Mouse (Mus musculus) olfactory bulb, adult 2 months (tissue): ENCODE measurements around the gene Plppr3. TPM values are rescaled to one million over a fixed set of nuclear protein-coding genes. Genes with fewer than 3 reads are reported as not detected.

Experiments
- H3K27ac ChIP-seq: fragments of 200-500 bp; 2 replicates; pipeline ENCODE4 v1.5.1; 2012; ENCODE audit warnings: low read depth, low read length; ENCODE audit not compliant: insufficient read depth
- H3K4me1 ChIP-seq: fragments of 200-500 bp; 2 replicates; pipeline ENCODE4 v1.6.1; 2012; ENCODE audit warnings: low read length; ENCODE audit not compliant: control insufficient read depth, insufficient read depth
- H3K4me3 ChIP-seq: fragments of 200-500 bp; 2 replicates; pipeline ENCODE4 v1.5.1; 2012; ENCODE audit warnings: mild to moderate bottlenecking, low read depth, low read length, moderate library complexity; ENCODE audit not compliant: insufficient read depth
- CTCF ChIP-seq: fragments of 200-500 bp; IDR thresholded peaks from 2 replicates; pipeline ENCODE4 v1.5.1; 2012; ENCODE audit warnings: low read depth, mild to moderate bottlenecking, low read length, moderate library complexity; ENCODE audit not compliant: insufficient read depth
- POLR2A ChIP-seq: fragments of 200-500 bp; IDR thresholded peaks from 2 replicates; pipeline ENCODE4 v1.6.1; 2012; ENCODE audit warnings: mild to moderate bottlenecking, low read depth, low read length, moderate library complexity; ENCODE audit not compliant: insufficient read depth
- whole genome bisulfite sequencing: fragments of 180-500 bp; shearing (Covaris S2); methylation state at CpG from one replicate; pipeline ENCODE4 v1.1.7; 2018; 5-methylcytosine and 5-hydroxymethylcytosine counted together
- polyA plus RNA-seq: library from polyadenylated mRNA; stranded (reverse); fragments of >200 nt; gene quantifications from 2 replicates; pipeline ENCODE4 v1.2.4, GENCODE M21; 2012; ENCODE audit warnings: low replicate concordance; ENCODE audit not compliant: missing spikeins, insufficient read depth, insufficient read length

The Plppr3 gene
- polyA plus RNA-seq, 1 experiment, result not detected

DNA sequence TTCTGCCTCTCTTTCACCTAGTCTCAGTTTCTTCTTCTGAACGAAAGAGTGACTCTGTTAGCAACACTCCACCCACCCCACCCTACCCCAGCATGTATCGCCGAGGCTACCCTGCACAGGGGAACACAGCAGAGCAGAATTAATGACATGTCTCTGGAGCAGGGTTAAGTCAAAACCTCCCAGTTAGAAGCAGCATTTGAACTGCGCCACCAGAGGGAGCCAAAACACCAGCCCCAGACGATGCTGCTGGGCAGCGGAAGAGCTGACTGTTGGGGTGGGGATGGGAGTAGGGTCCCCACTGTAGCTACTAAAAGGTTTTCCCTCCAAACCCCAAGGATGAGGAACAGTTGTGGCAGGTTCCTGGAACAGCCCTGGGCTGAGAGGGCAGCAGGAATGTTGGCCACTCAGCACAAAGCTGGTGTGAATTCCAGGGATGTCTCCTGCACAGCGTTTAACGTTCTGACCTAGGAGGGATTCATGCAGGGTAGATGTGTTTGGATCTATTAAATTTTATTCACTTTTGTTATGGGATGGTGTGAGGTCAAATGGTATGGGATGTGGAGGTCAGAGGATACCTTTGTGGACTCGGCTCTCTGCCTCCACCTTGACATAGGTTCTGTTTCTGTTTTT is 39.5 kb downstream of the Plppr3 start:
- H3K4me3 ChIP-seq, result no peak overlapping the region
- peaks cover 2% of the 10 kb centered on the region; the same call in 1 of the 2 replicates for H3K4me1 ChIP-seq
- WGBS, result 19% methylated on average over 9 of the region's 9 CpGs
- no peak overlapping the region for H3K27ac ChIP-seq
- TF ChIP-seq CTCF (peak; percentile 92), POLR2A (no peak)

DNA sequence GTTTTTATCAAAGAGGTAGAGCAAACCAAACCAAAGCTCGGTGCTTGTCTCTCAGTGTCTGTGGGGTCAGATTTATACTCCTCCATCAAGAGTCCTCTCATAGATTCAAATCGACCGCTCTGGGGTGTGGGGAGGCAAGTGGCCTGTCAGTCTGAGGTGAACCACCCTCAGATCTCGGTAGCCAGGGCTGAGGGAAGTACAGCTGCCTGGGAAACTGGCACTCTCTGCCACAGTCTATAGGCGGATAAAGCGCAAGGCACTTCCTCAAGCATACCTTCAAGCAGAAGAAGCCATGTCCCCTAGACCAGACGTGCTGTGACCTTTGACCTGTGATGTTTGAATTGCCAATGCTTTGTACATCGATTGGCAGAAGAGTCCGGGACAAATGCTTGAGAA is 41.6 kb downstream of the Plppr3 start:
- Histone ChIP-seq H3K4me1 (peaks cover 2% of the 10 kb centered on the region; the same call in 1 of the 2 replicates), H3K4me3 (no peak overlapping the region), H3K27ac (no peak overlapping the region)
- WGBS, result 86% methylated on average over 9 of the region's 9 CpGs
- TF ChIP-seq POLR2A (no peak), CTCF (no peak)

DNA sequence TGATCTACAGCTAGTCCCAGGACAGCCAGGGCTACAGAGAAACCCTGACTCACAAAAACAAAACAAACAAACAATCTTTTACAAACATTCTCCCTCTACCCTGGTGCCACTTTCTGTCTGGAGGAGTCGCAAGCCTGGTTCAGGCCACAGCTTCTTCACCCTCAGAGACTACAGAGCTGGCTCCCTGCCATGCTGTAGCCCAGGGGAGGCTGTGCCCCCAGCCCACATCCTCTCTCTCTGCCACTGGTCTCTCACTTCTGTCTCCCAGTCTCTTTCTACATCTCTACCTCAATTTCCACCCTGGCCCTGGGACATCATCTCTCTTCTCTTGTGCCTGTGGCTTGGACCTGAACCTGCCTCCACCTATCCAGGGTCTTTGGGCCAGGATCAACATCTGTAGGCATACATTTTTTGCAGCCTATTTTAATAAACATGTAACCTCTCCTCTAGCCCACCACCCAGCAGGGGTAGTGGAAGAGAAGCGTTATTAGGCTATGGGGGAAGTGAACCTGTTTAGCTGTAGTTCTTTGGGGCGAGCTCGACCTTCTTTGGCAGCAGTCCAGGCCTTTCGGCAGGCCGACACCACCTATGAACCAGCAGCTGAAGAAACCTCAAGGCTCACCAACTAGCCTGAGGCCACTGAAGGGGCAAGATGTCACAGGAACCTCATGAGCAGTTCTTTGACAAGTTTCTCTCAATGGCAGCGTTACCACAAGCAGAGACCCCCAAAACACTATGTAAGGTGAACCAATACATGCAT is 42.2 kb downstream of the Plppr3 start:
- 72% methylated on average over 7 of the region's 7 CpGs for WGBS
- Histone ChIP-seq H3K4me3 (no peak overlapping the region), H3K27ac (no peak overlapping the region), H3K4me1 (peaks cover 2% of the 10 kb centered on the region; the same call in 1 of the 2 replicates)
- TF ChIP-seq POLR2A, result no peak
- TF ChIP-seq CTCF, result no peak

DNA sequence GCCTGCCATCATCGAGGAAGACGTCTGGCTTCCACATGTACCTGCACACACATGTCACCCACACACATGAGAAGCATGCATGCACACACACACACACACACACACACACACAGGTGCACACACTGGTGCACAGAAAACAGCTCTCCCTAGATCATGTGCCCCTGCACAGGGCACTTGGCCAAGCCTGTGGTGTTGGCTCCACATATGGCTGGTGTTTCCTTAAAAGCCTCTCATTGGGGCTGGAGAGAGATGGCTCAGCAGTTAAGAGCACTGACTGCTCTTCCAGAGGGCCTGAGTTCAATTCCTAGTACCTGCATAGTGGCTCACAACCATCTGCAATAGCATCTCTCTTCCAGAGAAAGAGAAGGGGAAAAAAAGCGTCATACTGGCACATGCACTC is 42.9 kb downstream of the Plppr3 start:
- H3K4me3 ChIP-seq, result no peak overlapping the region
- TF ChIP-seq POLR2A (no peak), CTCF (no peak)
- WGBS, result 88% methylated on average over 3 of the region's 3 CpGs
- H3K27ac ChIP-seq, result no peak overlapping the region
- H3K4me1 ChIP-seq, result peaks cover 2% of the 10 kb centered on the region; the same call in 1 of the 2 replicates

DNA sequence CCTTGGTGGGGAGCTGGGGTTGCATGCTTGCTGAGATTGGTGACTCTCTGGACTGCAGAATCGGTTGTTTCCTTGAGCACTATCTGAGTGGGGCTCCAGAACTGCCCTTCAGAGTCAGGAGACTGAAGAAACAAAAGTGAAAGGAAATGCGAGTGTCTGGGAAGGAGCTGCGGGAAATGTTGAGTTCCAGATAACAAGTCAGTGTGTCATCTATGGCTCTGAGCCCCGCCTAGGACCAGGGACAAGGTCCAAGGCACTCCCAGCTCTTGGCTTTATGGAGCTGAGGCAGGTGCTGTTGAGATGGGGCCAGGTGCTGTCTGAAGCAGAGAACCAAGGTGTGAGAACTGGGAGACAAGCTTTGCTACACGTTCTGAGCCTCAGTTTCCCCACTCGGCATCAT is 50.0 kb downstream of the Plppr3 start:
- WGBS, result 69% methylated on average over 6 of the region's 6 CpGs
- no peak overlapping the region for H3K4me3 ChIP-seq
- 0 out of 2 replicates have a peak, but pooled peaks cover 4% of the 10 kb centered on the region for H3K4me1 ChIP-seq
- TF ChIP-seq CTCF (no peak), POLR2A (no peak)
- H3K27ac ChIP-seq, result no peak overlapping the region

DNA sequence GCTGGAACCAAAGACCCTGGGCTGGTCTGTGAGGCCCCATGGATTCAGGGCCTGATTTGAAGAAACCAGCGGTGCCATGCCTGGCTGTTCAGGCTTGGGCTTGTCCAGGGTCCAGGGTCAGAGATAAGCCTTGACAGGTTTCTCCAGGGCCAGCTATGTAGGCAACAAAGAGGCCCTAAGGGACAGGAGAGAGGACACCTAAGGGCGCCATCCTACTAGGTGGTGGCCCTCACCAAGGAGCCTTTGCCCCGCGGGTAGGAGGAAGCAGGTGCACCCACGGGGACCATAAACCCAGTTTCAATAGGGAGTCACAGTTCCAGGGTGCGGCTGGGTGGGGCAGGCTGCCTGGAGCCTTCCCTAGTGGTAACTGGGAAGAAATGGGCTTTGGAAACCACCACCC is 51.4 kb downstream of the Plppr3 start:
- Histone ChIP-seq H3K4me1 (0 out of 2 replicates have a peak, but pooled peaks cover 4% of the 10 kb centered on the region), H3K4me3 (no peak overlapping the region), H3K27ac (no peak overlapping the region; the same call in 1 of the 2 replicates)
- WGBS, result 74% methylated on average over 6 of the region's 6 CpGs
- TF ChIP-seq POLR2A (no peak), CTCF (no peak)

DNA sequence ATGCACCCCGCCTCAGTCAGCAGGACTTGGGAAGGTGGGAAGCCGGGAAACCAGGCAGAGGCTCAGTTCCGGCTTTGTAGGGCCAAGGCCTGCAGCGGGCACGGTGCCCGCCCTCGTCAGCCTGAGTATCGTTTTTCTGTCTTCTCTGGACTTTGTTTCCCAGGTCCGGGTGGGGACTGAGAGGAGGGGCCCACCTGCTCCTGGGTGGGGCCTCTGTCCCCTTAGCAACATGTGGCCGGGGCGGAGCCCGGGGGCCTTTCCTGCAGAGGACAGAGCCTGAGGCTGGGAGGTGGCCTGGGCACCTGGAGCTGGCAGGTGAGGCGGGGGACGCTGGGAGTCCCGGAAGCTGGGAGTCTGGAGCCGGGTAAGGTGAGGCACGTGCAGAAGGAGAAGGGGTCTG is 52.1 kb downstream of the Plppr3 start:
- TF ChIP-seq POLR2A, result no peak
- no peak for TF ChIP-seq CTCF
- Histone ChIP-seq H3K27ac (no peak overlapping the region), H3K4me3 (no peak overlapping the region), H3K4me1 (0 out of 2 replicates have a peak, but pooled peaks cover 4% of the 10 kb centered on the region)
- WGBS, result 37% methylated on average over 17 of the region's 17 CpGs

DNA sequence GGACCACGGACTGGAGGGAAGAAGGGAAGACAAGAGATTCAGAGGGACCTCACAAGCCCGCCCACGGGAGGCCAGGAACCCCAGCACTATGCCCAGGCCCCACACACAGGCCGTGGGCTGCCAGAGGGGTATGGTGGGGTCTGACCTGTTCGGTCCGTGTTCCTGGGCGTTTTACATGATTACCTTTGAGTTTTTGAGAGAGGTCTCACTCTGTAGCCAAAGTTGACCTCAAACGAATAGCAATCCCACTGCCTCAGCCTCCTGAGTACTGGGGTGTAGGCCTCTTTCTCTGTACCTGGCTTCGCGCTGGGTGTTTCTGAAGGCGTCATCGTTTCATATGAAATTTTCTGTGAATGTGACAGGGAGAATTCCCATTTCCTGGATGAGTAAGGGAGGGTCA is 52.7 kb downstream of the Plppr3 start:
- Histone ChIP-seq H3K4me3 (no peak overlapping the region), H3K4me1 (0 out of 2 replicates have a peak, but pooled peaks cover 4% of the 10 kb centered on the region), H3K27ac (no peak overlapping the region)
- WGBS, result 86% methylated on average over 12 of the region's 12 CpGs
- TF ChIP-seq CTCF (no peak), POLR2A (no peak)

DNA sequence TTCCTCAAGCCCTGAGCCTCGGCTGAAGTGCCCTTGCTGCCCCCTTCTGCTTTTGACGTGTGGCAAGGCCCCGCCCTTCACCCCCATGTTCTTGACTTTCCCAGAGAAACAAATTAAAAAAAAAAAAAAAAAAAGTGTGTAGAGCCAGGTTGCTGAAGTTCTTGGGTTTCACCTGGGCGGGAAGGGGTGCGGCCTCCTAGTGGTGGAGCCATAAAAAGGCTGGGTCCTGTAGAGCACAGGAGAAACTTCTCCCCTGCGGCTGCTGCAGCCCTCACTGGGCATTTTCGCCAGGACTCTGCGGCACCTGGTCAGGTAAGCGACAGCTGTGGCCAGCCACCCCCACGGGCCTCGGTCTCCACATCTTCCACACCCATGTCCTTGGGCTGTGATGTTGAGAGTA is 53.7 kb downstream of the Plppr3 start, which contains the start of gene Misp:
Gene Misp (plus strand): TSS at position 208 of the 400 bp plus-strand sequence.
- WGBS, result 71% methylated on average over 11 of the region's 11 CpGs
- 0 out of 2 replicates have a peak, but pooled peaks cover 4% of the 10 kb centered on the region for H3K4me1 ChIP-seq
- no peak within 1 kb of the TSS for H3K4me3 ChIP-seq
- H3K27ac ChIP-seq, result no peak within 1 kb of the TSS
- no peak for TF ChIP-seq POLR2A
- TF ChIP-seq CTCF, result no peak
